Mouse (Mus musculus): Measurements from ENCODE around the gene Rftn1.

- TF ChIP-seq ZC3H11A (IDR thresholded peaks at IDR 0.05; ENCODE audit: borderline replicate concordance, low read depth, low read length) (no peak), CHD2 (IDR thresholded peaks at IDR 0.05; ENCODE audit: low read depth, low read length) (no peak), MAFK (IDR thresholded peaks at IDR 0.05; ENCODE audit: insufficient read depth, low read depth, low read length) (no peak)
Observed at GRCm38 (mm10) chr17:49965846-49966762, 224.4 kb downstream of the Rftn1 start.
